Mouse (Mus musculus) lung, postnatal 0 days (tissue): ENCODE data around the gene E130309D02Rik.

Experiments
- CTCF ChIP-seq: IDR thresholded peaks from 2 replicates; pipeline ENCODE4 v1.5.1; 2016; ENCODE audit warnings: antibody characterized with exemption, mild to moderate bottlenecking
- EP300 ChIP-seq: IDR thresholded peaks from 2 replicates; pipeline ENCODE4 v1.6.1; 2016; ENCODE audit warnings: antibody characterized with exemption, mild to moderate bottlenecking, control low read depth

DNA sequence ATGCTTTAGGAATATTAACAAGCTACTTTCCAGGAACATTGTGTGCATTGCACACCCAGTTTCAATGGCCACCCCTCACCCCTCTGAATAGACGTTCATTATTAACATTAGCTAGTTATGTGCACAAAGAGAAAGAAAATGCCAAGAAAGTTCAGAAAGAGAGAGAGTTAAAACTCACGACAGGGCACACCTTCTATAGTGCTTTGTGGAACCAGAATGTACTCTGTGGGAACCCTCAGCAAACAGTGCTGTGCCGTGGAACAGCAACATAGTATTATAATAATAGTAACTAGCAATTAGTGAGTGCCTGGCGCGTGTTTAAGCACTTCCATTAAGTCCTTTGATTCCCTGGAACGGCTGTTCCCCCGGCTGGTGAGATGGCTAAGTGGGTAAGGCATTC is 46.3 kb upstream of the E130309D02Rik start:
- TF ChIP-seq CTCF (no peak), EP300 (no peak)
